In genomic region chr16:35686491-35686890, GRCm38 (mm10) we compare ENCODE assay signal across 13 mouse cellular contexts.
DNase-seq lines count a peak whose midpoint lies in the region; ATAC-seq and TF ChIP-seq lines count a peak whose summit lies in the region.
"Had no signal": no experiment of that assay in that cellular context is flagged by ENCODE, and none has a peak within 500 bp of the region (broad histone marks: within the 10 kb centered on the region; RNA-seq: fewer than 3 reads in every experiment).

No protein-coding gene starts in this region.

- no peaks in the 10 kb centered on the region for H3K36me3 ChIP-seq in limb, embryonic 14.5 days (ENCODE audit: control insufficient read depth, insufficient read depth, low read length)
- H3K36me3 ChIP-seq in limb, embryonic 10.5 days, result no peaks in the 10 kb centered on the region
- no peaks in the 10 kb centered on the region for H3K36me3 ChIP-seq in heart, embryonic 10.5 days
- H3K36me3 ChIP-seq: liver, embryonic 13.5 days; midbrain, embryonic 12.5 days had no signal

- DNase-seq in adrenal gland, adult (ENCODE audit: inconsistent age in 2 of 2, low spot score in 1 of 2), result peak; percentile 47 to 71
- no peak for DNase-seq in adrenal gland, postnatal 4 days (ENCODE audit: low spot score in 2 of 2)
- DNase-seq in limb, embryonic 14.5 days (ENCODE audit: low spot score), result peak; percentile 25
- no peak for DNase-seq in limb, embryonic 10.5 days (ENCODE audit: low spot score)
- DNase-seq in adrenal gland, postnatal 10 days, result peak; percentile 53
- DNase-seq in cerebellum, adult 9-10 months, result peak; percentile 28
- no peak for DNase-seq in heart, embryonic 10.5 days (ENCODE audit: low spot score)
- DNase-seq: gastrocnemius, adult 2 months; liver, embryonic 13.5 days; lung, postnatal 14 days; thymus, postnatal 25 days had no signal

- H3K4me1 ChIP-seq in limb, embryonic 14.5 days (ENCODE audit: control insufficient read depth, insufficient read depth, low read length), result peaks cover 7% of the 10 kb centered on the region
- peaks cover 6% of the 10 kb centered on the region for H3K4me1 ChIP-seq in limb, embryonic 10.5 days
- H3K4me1 ChIP-seq in heart, embryonic 10.5 days, result peaks cover 6% of the 10 kb centered on the region
- H3K4me1 ChIP-seq: liver, embryonic 13.5 days had no signal

- WGBS in limb, embryonic 14.5 days, result 54% methylated on average over 7 of the region's 7 CpGs
- WGBS in limb, embryonic 10.5 days, result 91% methylated on average over 7 of the region's 7 CpGs
- WGBS in heart, embryonic 10.5 days, result 84% methylated on average over 7 of the region's 7 CpGs

- TF ChIP-seq POLR2A in limb, embryonic 14.5 days (IDR thresholded peaks at IDR 0.05; ENCODE audit: borderline replicate concordance, extremely low read depth, insufficient read depth, insufficient read length), result no peak

- ATAC-seq in limb, embryonic 14.5 days (ENCODE audit: low FRiP score, low read depth), result no peak
- ATAC-seq in frontal cortex, adult (ENCODE audit: low TSS enrichment), result no peak

- H3K9ac ChIP-seq in limb, embryonic 14.5 days (ENCODE audit: low read depth, low read length, severe bottlenecking), result no peak overlapping the region
- H3K9ac ChIP-seq: liver, embryonic 13.5 days; midbrain, embryonic 12.5 days had no signal

- no peaks in the 10 kb centered on the region for H3K9me3 ChIP-seq in limb, embryonic 14.5 days (ENCODE audit: control insufficient read depth, low read length)
- H3K9me3 ChIP-seq in limb, embryonic 10.5 days (replicated peaks), result no peaks in the 10 kb centered on the region
- no peaks in the 10 kb centered on the region for H3K9me3 ChIP-seq in heart, embryonic 10.5 days
- H3K9me3 ChIP-seq: liver, embryonic 13.5 days; midbrain, embryonic 12.5 days had no signal

- H3K4me3 ChIP-seq in limb, embryonic 14.5 days (replicated peaks; ENCODE audit: low read length), result no peak overlapping the region
- H3K4me3 ChIP-seq in limb, embryonic 10.5 days, result no peak overlapping the region
- H3K4me3 ChIP-seq in heart, embryonic 10.5 days, result no peak overlapping the region
- H3K4me3 ChIP-seq: gastrocnemius, adult 2 months; liver, embryonic 13.5 days; midbrain, embryonic 12.5 days had no signal

- no peak overlapping the region for H3K4me2 ChIP-seq in limb, embryonic 14.5 days (replicated peaks; ENCODE audit: low read depth, low read length, severe bottlenecking)
- H3K4me2 ChIP-seq: liver, embryonic 13.5 days; midbrain, embryonic 12.5 days had no signal

- H3K27ac ChIP-seq in limb, embryonic 14.5 days (replicated peaks; ENCODE audit: low read depth, low read length), result no peak overlapping the region
- H3K27ac ChIP-seq in limb, embryonic 10.5 days, result no peak overlapping the region
- no peak overlapping the region for H3K27ac ChIP-seq in heart, embryonic 10.5 days
- H3K27ac ChIP-seq: gastrocnemius, adult 2 months; liver, embryonic 13.5 days; midbrain, embryonic 12.5 days had no signal

- no peaks in the 10 kb centered on the region for H3K27me3 ChIP-seq in limb, embryonic 14.5 days (ENCODE audit: control insufficient read depth, insufficient read depth, low read length)
- H3K27me3 ChIP-seq in limb, embryonic 10.5 days (ENCODE audit: low read depth, poor library complexity, severe bottlenecking), result no peaks in the 10 kb centered on the region
- H3K27me3 ChIP-seq in heart, embryonic 10.5 days (ENCODE audit: insufficient read depth, poor library complexity, severe bottlenecking), result no peaks in the 10 kb centered on the region

Comparison
In these comparisons a context has a peak if more than half of its experiments do, and no peak if none do; other contexts are left out.
1. DNase-seq: peak in adrenal gland, adult (2 of 2), limb, embryonic 14.5 days (single experiment), adrenal gland, postnatal 10 days (single experiment) and cerebellum, adult 9-10 months (single experiment); none in adrenal gland, postnatal 4 days (0 of 2), limb, embryonic 10.5 days (single experiment) and heart, embryonic 10.5 days (single experiment).